Mouse (Mus musculus) neutrophil, adult 5-6 weeks (primary cell): Measurements from ENCODE around the gene Zfp791. TPM values are rescaled to one million over a fixed set of nuclear protein-coding genes. Genes with fewer than 3 reads are reported as not detected.
"Not testable (repeated sequence)": the region's sequence is repeated elsewhere in the genome, so short reads cannot be mapped to it uniquely, and the experiment has no call there.

Experiments used
- ATAC-seq: fragments of 151-379, 151-347 bp; 2 replicates; pipeline ENCODE4 v1.8.0; 2017; ENCODE audit warnings: mild to moderate bottlenecking, moderate TSS enrichment; ENCODE audit not compliant: insufficient number of reproducible peaks, poor library complexity, low FRiP score, severe bottlenecking; ENCODE audit errors: extremely low read depth
- total RNA-seq: library from RNA; stranded (forward); fragments of 200-1000 nt; gene quantifications from 2 replicates; pipeline ENCODE4 v1.2.3, GENCODE M21; 2017

The Zfp791 gene
- total RNA-seq, 1 experiment from 2014 or later, result not detected

DNA sequence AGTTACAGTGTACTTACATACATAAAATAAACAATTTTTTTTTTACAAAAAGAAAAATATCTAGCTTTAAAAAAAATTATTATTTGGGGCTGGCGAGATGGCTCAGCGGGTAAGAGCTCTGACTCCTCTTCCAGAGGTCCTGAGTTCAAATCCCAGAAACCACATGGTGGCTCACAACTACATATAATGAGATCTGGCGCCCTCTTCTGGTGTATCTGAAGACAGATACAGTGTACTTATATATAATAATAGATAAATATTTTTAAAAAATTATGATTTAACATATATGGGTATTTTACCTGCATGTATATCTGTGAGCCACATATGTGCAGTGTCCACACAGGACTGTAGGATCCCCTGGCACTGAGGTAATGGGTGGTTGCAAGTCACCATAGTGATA is 36.7 kb downstream of the Zfp791 start:
- no peak for ATAC-seq

GRCm38 (mm10) chr8:85084633-85085032 is 38.3 kb downstream of the Zfp791 start:
- peak; percentile 31; the same call in 1 of the 2 replicates for ATAC-seq

GRCm38 (mm10) chr8:85083108-85083813 is 39.6 kb downstream of the Zfp791 start, which contains the start of gene Man2b1:
Gene Man2b1 (plus strand): TSS chr8:85083270.
- ATAC-seq, result peak; percentile 82

DNA sequence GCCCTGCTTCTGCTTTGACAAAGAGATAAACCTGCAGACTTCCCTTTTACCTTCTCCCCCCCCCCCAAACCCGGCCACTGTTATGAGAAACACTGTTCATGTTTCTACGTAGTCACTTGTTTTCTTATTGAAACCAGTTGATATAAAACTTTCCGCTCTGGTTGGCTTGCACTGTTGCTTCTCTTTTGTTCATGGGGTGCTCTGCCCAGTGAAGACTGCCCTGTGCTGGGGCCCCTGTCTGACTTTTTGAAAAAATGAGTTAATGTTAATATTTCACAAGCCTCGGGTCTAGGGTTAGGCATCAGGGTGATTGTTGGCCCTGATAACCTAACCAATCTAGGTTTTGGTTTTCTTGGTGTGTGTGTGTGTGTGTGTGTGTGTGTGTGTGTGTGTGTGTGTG is 40.7 kb downstream of the Zfp791 start:
- ATAC-seq, result not testable (repeated sequence)

GRCm38 (mm10) chr8:85081216-85081555 is 41.7 kb downstream of the Zfp791 start, which contains the start of gene Wdr83:
Gene Wdr83 (minus strand): TSS chr8:85081306.
- ATAC-seq, result peak; percentile 55

GRCm38 (mm10) chr8:85080532-85081215 is 42.2 kb downstream of the Zfp791 start, which contains the start of gene Wdr83os:
Gene Wdr83os (plus strand): TSS chr8:85080740.
- no peak for ATAC-seq

DNA sequence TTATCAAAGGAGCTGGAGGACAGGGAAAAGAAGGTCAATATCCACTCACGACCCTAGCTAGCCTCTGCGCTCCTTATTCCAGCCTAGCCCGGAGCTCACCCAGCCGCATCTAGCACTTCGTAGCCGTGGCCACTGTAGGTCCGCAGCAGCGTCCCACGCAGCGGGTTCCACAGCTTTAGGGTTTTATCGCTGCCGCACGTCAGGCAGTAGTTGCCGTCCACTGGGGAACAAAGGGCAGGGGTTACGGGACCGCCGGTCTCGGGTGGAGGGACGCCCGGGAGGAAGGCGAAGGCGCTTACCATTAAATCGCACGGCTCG is 42.7 kb downstream of the Zfp791 start:
- ATAC-seq, result no peak

DNA sequence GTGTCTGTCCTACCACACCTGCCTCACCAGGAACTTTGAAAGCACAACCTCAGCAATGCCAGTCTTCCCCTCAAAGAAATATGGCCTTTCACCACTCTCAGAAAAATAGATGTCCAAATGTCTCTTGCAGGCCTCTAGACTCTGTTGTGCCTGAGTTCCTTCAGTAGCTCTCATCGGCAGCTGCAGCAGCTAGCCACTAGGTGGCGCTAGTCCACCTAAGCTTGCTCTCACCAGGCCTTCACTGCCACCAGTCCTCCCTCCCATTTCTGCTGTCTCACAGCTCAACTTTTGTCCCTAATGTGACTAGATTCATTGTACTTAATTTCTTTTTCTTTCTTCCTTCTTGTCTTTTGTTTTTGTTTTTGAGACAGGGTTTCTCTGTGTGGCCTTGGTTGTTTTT is 45.9 kb downstream of the Zfp791 start:
- ATAC-seq, result peak; percentile 77

DNA sequence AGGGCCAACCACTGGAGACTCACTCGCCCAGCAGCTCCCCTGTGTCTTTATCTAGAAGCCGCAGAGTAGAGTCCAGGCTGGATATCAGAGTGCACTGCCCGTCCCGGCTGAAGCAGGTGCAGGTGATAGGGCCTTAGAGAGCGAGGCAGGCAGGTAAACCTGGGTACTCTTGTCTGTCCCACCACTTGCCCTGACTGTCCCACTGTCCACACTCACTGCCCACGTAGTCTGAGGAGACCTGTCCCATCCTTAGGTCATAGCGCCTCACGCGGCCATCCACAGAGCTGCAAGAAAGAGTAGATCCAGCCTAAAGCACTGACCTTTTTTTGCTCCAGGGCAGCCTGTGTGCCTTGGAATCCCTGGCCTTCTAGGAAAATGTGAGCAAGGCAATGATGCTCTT is 46.9 kb downstream of the Zfp791 start:
- no peak for ATAC-seq

DNA sequence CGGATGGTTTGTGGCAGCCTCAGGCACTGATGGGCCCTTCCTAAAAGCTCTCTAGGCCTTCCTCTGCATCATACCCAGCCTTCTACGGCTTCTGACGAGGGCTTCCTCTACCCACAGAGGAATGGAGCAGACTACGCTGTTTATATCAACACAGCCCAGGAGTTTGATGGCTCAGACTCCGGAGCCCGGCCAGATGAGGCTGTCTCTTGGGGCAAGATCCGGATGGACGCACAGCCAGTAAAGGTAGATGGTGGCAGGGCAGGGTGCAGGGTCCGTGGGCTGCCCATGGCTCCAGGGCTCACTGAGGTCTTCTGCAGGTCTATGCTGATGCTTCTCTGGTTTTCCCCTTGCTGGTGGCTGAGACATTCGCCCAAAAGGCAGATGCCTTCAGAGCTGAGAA is 48.3 kb downstream of the Zfp791 start:
- ATAC-seq, result no peak

DNA sequence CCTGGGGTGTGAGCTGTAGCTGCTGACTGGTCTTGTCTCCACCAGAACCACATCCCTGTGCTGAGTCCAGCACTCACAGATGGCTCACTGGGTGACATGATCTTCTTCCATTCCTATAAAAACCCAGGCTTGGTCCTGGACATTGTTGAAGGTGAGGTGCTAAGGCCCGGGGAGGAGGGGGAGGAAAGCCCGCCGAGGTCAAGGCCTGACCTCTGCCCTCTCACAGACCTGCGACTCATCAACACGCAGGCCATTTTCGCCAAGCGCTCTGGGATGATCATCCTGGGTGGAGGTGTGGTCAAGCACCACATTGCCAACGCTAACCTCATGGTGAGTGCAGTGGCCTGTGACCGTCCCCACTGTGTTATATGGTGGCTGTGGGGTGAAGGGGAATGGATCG is 48.7 kb downstream of the Zfp791 start:
- no peak for ATAC-seq

GRCm38 (mm10) chr8:85073041-85073612 is 49.8 kb downstream of the Zfp791 start:
- ATAC-seq, result no peak

DNA sequence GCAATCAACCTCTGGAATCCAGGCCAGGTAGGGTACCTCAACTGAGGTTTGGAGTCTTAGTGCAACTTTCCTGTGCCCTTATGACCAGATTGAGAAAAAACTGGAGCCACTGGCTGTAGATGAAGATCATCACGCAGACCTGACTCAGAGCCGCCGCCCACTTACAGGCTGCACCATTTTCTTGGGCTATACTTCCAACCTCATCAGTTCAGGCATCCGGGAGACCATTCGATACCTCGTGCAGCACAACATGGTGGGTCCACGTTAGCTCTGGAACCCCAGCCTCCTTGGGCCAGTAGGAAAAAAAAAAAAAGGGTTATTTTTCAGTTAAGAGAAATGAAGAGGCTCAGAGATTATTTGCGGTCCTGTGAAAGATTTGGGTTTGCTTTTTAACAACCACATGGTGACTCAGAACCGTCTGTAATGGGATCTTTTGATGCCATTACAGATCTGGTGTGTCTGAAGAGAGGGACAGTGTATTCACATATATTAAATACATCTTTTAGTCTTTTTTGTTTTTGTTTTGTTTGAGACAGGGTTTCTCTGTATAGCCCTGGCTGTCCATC is 50.4 kb downstream of the Zfp791 start:
- ATAC-seq, result no peak

DNA sequence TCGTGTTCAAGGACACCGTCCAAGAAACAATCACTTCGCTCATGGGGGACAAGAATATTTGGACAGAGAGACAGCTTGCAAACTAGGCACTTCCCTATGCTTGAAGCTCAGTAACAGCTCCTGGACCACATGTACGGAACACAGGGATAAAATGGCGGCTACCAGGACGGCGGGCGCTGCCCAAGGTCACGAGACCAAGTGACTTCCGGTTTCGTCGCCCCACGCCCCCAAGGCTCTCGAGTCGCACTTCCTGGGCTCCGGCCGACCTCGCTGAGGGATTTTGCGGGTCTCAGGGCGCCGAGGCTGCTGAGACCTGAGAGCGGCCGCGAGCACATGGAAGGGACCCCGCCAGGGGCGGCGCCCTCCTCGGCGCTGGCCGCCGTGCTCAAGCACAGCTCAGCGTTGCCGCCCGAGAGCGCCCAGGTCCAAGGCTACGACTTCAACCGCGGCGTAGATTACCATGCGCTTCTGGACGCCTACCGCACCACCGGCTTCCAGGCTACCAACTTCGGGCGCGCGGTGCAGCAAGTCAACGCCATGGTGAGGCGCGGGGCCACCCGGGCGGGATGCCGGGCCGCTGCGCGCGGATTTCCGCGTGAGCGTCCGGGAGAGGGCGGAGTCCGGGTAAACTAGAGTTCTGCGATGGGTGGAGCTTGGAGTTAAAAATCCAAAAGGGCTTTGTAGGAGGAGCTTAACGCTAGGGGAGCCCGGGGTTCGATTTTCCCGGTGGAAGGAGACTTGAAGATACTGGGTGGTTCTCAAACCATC is 51.2 kb downstream of the Zfp791 start, which contains the start of gene Dhps:
Gene Dhps (plus strand): TSS at position 244 of the 768 bp plus-strand sequence.
- ATAC-seq, result peak; percentile 83

DNA sequence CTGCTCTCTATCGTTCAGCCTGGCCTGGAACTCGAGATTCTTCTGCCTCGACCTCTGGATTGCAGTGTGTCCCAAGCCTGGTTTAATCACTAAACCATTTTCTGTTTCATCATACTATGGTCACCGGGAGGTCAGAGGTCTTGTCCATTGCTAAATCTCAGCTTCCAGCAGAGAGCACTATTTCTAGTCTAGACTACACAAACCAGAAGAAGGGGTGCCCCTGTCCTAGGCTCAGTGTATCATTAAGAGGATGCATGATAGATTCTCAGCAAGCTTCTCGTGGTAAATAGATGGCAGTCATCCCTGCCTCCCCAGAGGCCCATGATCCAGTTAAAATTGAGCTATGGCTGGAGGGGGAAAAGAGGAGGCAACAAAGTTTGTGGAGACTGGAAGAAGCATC is 51.9 kb downstream of the Zfp791 start:
- ATAC-seq, result no peak

DNA sequence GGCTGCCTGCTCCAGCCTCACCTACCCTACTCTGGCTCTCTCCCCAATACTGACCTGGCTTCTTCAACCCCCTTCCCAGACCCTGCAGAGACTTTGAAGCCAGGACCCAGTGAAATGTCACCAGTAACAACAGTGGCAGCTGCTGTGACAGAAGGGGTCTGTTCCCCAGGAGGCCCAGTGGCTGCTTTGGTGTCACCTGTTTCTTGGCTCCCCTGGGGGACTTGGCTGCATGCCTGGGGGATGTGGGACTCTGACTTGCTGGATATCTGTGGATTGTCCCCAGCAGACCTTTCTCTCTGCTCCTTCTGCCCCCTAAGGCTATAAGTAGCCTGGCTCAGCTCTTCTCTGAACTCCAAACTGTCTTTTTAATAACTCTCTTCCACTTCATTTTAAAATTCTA is 54.9 kb downstream of the Zfp791 start, which contains the start of gene Gm5741:
Gene Gm5741 (minus strand): TSS at position 1 of the 400 bp plus-strand sequence.
- no peak for ATAC-seq

- ATAC-seq, result no peak
Measured at GRCm38 (mm10) chr8:85067155-85067554, 55.7 kb downstream of the Zfp791 start.

- ATAC-seq, result no peak
Measured at GRCm38 (mm10) chr8:85065213-85065612, 57.7 kb downstream of the Zfp791 start.

DNA sequence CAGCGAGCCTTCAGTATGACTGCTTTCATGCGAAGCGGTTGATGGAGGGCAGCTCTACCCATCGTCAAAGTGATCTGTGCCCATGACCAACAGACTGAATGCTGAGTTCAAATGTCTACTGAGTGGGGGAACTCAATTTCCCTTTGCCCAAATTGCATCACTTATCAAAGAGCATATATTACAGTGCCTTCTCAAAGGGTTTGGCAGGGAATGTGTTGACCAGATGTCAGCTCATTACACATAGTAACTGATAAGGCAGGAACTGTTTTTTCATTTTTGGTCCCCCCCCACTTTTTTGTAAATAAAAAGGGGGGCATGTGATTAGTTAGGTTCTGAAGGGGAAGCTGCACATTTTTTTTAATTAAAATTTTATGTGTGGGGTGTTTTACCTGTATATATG is 60.3 kb downstream of the Zfp791 start:
- ATAC-seq, result no peak
